Mouse (Mus musculus): ENCODE measurements at regions not wholly inside any gene's neighbourhood (a gene's known extent, or its start where the extent isn't known, plus 50 kb on each side); places are given as distances from the start of the nearest gene placed in this dataset.

- DNase-seq: peak; percentile 90
Observed at GRCm38 (mm10) chr9:63896073-63896807, 125.6 kb downstream of the Smad6 start.

GRCm38 (mm10) chr9:63892235-63892971, 129.5 kb downstream of the Smad6 start:
- no peak for DNase-seq

DNA sequence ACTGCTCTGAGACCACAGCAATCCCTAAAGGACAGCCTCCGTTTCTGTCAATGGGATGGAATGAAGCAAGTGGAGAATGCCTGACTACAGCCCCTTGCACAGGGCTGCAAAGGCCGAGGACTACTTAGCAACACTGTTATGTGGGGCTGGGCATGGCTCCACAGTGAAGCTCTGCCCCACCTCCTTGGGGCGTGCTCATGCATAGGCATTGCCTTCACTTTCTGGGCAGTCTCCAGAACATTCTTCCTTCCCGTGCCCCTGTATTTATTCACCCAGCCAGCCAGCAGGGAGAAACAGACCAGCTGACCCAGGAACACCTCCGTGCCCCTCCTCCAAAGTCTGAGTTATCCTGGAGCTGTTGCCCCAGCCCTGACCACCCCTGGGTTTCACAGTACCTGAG, 131.1 kb downstream of the Smad6 start:
- DNase-seq: peak; percentile 72

GRCm38 (mm10) chr9:63889570-63889969, 131.8 kb upstream of the Smad3 start:
- no peak for DNase-seq

GRCm38 (mm10) chr9:63884971-63885370, 127.2 kb upstream of the Smad3 start:
- DNase-seq: no peak

GRCm38 (mm10) chr9:63883738-63884520, 126.1 kb upstream of the Smad3 start:
- peak; percentile 26 for DNase-seq

- DNase-seq: no peak
Observed at GRCm38 (mm10) chr9:63881692-63882091, 123.9 kb upstream of the Smad3 start.

DNA sequence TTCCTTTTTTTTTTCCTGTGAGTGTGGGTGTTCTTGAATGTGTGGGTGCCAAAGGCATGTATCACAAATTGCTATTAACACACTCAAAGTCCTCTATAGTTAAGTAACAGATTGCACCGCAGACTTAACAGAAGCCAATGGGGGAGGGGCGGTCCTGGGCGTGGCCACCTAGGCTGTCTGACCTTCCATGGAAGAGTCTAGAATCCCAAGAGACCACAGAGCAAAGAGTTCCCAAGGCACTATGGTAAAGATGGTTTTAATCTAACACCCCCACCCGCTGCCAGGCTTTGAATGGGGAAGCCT, 123.4 kb upstream of the Smad3 start:
- no peak for DNase-seq

DNA sequence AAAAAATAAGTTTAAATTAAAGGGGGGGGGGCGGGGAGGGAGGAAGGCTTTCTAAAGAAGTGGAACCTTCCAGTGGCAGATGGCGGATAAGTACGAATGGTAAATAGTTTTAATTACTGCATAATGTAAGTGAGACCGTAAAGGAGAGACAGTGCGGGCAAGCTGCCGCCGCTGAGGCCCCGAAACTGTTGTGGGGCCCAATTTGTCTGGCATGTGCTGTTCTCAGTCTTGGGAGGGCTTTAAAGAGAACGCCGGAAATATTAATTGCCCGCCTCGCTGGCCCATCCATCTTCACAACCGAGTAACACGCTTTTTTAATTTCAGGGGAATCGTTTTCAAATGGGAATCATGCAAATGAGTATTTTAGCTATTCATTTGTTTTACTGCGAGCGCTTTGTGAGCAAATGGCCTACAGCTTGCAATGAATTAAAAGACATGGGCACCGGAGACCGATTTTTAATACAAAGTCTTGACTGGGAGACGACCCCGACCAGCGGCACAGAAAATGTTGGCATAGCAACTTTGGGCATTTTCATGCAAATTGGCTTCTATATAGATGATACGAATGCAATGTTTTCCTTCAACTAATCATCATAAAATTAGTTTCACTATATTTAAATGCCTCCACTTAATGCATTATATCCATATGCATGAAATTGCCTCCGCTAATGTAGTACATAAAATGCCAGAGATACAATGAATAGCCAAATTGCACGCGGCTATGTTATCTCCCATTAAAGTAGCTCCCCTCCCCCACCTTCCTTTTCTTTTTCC, 122.9 kb upstream of the Smad3 start:
- no peak for DNase-seq

DNA sequence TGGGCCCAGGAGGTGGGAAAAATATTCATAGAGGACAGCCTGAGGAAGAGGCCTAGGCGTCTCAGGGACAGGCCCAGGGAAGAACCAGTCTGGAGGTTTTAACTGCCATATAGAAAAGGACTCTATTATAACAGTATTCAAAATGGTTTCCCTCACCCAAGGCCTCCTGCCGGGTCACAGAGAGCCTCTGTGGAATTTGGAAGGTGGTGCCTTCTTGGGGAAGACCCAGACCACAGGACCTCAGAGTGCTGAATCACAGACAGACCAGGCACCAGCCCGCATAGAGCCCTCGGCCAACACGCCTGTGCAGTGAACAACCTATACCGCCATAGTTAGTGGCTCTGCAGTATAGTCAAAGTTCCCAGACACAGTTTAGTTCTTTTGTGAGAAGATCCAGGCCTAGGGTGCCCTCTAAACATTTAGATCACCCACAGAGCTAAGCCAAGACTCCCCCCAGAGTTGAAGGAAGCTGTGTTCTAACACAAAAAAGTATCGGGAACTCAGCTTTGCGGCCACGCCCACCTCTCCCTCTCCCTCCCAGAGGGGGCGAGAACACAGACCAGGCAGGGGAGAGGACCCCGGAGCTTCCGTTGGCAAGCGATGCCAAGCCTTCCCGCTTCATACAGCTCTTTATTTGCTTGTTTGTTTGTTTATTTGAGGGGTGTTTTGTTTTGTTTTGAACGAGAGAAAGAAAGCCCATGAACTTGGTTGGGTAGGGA, 122.1 kb upstream of the Smad3 start:
- no peak for DNase-seq

DNA sequence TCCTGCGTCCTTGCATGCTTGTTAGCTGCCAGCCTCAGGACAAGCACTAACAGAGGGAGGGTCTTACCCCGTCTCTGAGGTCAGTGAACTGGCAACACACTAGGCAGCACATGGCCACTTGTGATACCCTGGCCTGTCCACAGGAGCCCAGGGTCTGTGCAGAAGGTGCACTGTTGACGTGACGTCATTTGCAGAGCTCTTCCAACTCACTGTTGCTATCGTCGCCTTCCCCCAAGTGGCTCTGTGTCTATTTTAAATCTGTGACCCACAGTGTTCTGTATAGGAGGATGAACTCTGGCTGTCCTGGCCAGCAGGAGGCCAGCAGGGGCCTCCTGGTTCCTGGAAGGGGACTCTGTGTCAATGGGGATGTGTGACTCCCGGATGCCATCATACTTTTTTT, 120.1 kb upstream of the Smad3 start:
- DNase-seq: no peak

DNA sequence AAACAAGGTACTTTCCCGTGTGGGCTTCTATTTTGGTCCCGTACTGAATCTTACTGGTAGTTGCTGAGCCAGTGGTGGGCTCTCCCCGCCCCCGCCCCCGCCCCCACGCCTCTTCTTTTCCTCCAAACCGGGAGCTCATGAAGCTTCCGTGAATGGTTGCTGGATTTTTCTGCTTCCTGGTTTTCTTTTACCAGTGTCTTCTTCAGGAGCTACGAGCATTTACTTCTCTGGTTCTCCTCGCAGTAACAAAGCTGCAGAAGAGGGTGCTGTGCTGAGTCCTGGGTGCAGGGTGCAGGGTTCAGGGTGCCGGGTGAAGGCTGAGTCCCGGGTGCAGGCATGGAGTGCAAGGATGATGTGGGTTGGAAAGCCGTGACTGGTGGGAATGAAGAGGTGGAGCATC, 119.1 kb upstream of the Smad3 start:
- DNase-seq: no peak

DNA sequence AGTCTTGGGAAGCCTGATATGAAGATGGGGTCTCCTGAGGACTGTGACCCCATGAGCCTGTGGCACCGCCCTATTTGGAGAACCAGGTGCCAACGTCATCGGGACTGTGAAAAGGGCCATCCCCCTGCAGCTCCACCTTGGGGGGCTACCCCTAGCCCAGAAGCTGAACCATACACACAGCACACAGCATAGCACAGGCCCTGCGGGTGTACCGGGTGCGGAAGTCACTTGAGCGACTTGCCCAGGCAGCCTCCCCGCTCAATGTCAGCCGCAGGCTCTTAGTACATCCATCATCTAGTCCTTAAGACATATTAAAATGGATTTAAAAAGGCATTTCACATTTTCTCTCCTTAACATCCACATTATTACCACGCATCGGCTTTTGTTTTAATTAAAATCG, 118.2 kb upstream of the Smad3 start:
- DNase-seq: no peak

GRCm38 (mm10) chr9:63875193-63875592, 117.4 kb upstream of the Smad3 start:
- no peak for DNase-seq

GRCm38 (mm10) chr9:63864350-63864749, 106.6 kb upstream of the Smad3 start:
- no peak for DNase-seq

GRCm38 (mm10) chr9:63863328-63863727, 105.5 kb upstream of the Smad3 start:
- DNase-seq: no peak

DNA sequence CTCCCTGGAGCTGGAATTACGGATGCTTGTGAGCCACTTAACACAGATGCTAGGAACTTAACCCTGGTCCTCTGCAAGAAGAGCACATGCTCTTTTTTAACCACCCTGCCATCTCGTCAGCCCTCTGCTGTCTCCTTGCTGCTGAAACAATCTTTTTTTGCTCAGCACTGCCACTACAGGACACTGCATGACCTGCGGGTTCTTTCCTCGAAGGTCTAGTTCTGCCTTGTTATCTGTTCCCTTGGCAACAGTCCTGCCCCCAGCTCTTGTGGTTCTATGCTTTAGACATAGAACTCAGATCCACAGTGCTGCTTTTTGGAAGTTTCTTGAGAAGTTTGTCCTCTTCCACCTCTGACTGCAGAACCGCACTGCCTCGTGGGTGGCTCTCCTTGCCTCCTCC, 104.6 kb upstream of the Smad3 start:
- no peak for DNase-seq

DNA sequence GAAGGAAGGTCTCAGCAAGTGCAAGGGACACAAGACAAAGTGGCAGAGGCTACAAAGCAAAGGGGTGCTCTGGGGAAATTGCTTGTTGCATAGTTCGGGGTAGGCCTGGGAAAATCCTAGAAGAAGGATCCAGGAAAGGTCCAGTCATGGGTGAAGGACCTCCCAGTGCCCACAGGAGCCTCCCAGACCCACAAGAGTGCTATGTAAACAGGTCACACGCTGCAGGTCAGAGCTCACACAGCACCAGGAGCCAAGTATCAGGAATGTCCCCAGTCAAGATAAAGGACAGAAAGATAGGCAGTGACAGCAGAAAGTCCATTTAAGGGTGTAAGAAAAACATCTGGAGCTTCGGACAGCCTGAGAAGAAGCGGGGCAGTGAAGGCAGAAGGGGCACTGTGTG, 103.6 kb upstream of the Smad3 start:
- no peak for DNase-seq

GRCm38 (mm10) chr9:63860196-63860595, 102.4 kb upstream of the Smad3 start:
- DNase-seq: no peak

DNA sequence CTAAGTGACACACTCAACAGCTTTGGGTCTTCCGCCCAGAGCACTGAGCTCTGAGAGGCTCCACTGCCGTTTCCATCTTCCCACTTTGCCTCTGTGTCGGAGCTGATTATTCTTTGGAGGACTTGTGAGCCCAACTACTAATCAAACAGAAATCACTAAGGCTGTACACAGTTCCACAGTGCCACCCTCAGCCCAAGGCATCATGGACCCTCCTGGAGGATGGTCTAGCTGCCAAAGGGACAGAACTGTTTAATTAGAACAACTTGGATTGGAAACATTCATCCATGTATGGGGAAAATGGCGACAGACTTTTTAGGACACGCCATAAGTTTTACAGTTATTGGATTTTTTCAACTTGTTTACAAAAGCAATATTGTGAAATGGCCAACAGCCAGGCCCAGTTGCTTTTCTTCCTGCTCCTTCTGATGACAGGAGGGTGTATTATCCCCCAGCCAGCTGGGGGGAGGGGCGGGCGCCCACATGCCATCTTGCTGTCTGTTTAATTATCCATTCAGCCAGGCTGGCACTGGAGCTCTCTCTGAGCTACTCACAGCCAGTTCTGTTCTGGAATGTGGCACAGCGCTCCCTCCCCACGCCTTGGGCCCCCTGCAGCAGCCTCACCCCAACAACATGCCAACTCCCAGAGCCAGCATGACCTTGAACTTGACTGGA, 98.4 kb upstream of the Smad3 start:
- DNase-seq: peak; percentile 67

DNA sequence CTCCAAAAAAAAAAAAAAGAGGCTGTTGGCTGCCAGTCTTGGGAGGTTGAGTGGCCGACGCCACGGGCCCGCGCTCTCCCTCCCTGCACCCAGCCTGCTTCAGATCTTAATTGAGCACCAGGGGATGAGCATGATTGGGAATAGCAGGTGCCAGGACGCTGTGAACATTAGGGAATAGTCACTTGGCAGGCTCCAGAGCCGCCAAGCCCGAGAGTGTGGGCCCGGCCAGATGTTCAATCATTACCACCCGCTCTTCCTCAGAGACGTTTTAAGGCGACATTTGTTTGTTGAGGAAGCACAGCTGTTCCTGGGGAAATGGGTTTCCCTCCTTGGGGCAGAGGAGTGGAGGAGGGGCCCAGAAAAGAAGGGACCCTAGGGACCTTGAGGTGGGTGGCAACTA, 94.0 kb upstream of the Smad3 start:
- DNase-seq: no peak

- no peak for DNase-seq
Observed at GRCm38 (mm10) chr9:63850316-63850693, 92.5 kb upstream of the Smad3 start.
